In the genomic region with DNA sequence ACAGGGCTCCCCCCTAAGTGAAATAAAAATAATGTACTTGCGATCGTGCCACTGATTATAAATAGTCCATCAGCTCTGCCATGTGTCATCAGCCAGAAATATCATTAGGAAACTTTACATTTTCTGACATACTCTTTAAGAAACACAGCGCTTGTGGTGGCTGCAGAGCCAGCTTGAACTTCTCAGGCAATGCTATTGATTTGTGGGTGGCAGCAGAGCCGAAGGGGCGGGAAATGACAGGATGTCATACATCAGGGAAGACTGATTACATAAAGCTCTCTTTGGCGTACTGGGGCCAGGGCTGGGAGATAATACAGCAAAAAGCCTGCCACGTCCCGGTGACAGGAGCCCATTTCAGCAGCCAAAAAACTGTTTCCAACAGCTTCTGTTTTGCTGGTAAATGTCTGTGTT, we compare ENCODE assay signal across 11 mouse cellular contexts.
DNase-seq lines count a peak whose midpoint lies in the region; ATAC-seq and TF ChIP-seq lines count a peak whose summit lies in the region.
"Had no signal": no experiment of that assay in that cellular context is flagged by ENCODE, and none has a peak within 500 bp of the region (broad histone marks: within the 10 kb centered on the region; RNA-seq: fewer than 3 reads in every experiment).

No protein-coding gene starts in this region.

- H3K9me3 ChIP-seq in intestine, embryonic 16.5 days (ENCODE audit: control insufficient read depth, low read length): no peaks in the 10 kb centered on the region
- no peaks in the 10 kb centered on the region for H3K9me3 ChIP-seq in intestine, postnatal 0 days (ENCODE audit: control insufficient read depth)
- no peaks in the 10 kb centered on the region for H3K9me3 ChIP-seq in liver, embryonic 16.5 days (replicated peaks; ENCODE audit: control insufficient read depth, low read length)
- H3K9me3 ChIP-seq: heart, embryonic 15.5 days had no signal

- H3K4me2 ChIP-seq in intestine, embryonic 16.5 days (ENCODE audit: low read depth, low read length): no peak overlapping the region
- no peak overlapping the region for H3K4me2 ChIP-seq in intestine, postnatal 0 days (replicated peaks; ENCODE audit: low read depth)
- H3K4me2 ChIP-seq in liver, embryonic 16.5 days (ENCODE audit: low read depth, low read length): peak overlapping the region; percentile 21
- H3K4me2 ChIP-seq: heart, embryonic 15.5 days had no signal

- H3K36me3 ChIP-seq in intestine, embryonic 16.5 days (ENCODE audit: control insufficient read depth, insufficient read depth, low read length): no peaks in the 10 kb centered on the region
- H3K36me3 ChIP-seq in intestine, postnatal 0 days (ENCODE audit: control insufficient read depth, insufficient read depth): no peaks in the 10 kb centered on the region
- H3K36me3 ChIP-seq in liver, embryonic 16.5 days (ENCODE audit: control insufficient read depth, insufficient read depth): no peaks in the 10 kb centered on the region
- H3K36me3 ChIP-seq: heart, embryonic 15.5 days had no signal

- no peak overlapping the region for H3K9ac ChIP-seq in intestine, embryonic 16.5 days (ENCODE audit: low read depth, low read length)
- no peak overlapping the region for H3K9ac ChIP-seq in intestine, postnatal 0 days (ENCODE audit: low read depth, low read length)
- peak overlapping the region; percentile 4; the same call in 1 of the 2 replicates for H3K9ac ChIP-seq in liver, embryonic 16.5 days (ENCODE audit: low read depth, low read length)
- H3K9ac ChIP-seq: heart, embryonic 15.5 days had no signal

- H3K27ac ChIP-seq in intestine, embryonic 16.5 days (ENCODE audit: low read length): no peak overlapping the region
- H3K27ac ChIP-seq in intestine, postnatal 0 days (ENCODE audit: low read depth, low read length): no peak overlapping the region
- H3K27ac ChIP-seq in layer of hippocampus, adult 2 months: peak overlapping the region; percentile 39; the same call in 1 of the 2 replicates
- H3K27ac ChIP-seq in liver, embryonic 16.5 days (ENCODE audit: low read length): peak overlapping the region; percentile 8
- H3K27ac ChIP-seq: heart, embryonic 15.5 days had no signal

- no peak for TF ChIP-seq CTCF in intestine, postnatal 0 days (IDR thresholded peaks at IDR 0.05; ENCODE audit: low read depth)
- TF ChIP-seq CTCF in layer of hippocampus, adult 2 months (conservative IDR thresholded peaks at IDR 0.05): no peak

- DNase-seq in cerebellum, adult 11-12 months: peak; percentile 20
- DNase-seq in cerebellum, postnatal 4 days (ENCODE audit: low spot score in 2 of 2): no peak
- peak; percentile 48 to 50 for DNase-seq in layer of hippocampus, adult 2 months (ENCODE audit: low spot score in 2 of 2)
- no peak for DNase-seq in adrenal gland, postnatal 14 days
- DNase-seq: adrenal gland, adult 2 months; kidney, adult 18-20 months had no signal

- 27% methylated on average over 8 of the region's 8 CpGs for WGBS in intestine, embryonic 16.5 days
- WGBS in intestine, postnatal 0 days: 33% methylated on average over 8 of the region's 8 CpGs
- WGBS in liver, embryonic 16.5 days (ENCODE audit: insufficient replicate concordance): 19% methylated on average over 8 of the region's 8 CpGs

- no peaks in the 10 kb centered on the region for H3K27me3 ChIP-seq in intestine, embryonic 16.5 days (replicated peaks; ENCODE audit: control insufficient read depth, insufficient read depth, low read length)
- no peaks in the 10 kb centered on the region for H3K27me3 ChIP-seq in intestine, postnatal 0 days (replicated peaks; ENCODE audit: control insufficient read depth, insufficient read depth, low read length)
- no peaks in the 10 kb centered on the region for H3K27me3 ChIP-seq in liver, embryonic 16.5 days (ENCODE audit: control insufficient read depth, insufficient read depth, low read depth, low read length)
- H3K27me3 ChIP-seq: heart, embryonic 15.5 days had no signal

- ATAC-seq in intestine, embryonic 16.5 days: 0 out of 2 replicates have a peak, but pooled peaks have one; percentile 16
- ATAC-seq in intestine, postnatal 0 days: no peak
- peak; percentile 79 for ATAC-seq in liver, embryonic 16.5 days (ENCODE audit: low read depth)
- no peak for ATAC-seq in CD4-positive, CD25-positive, alpha-beta regulatory T cell, adult 4 months

- no peak overlapping the region for H3K4me3 ChIP-seq in intestine, embryonic 16.5 days (ENCODE audit: low read length)
- no peak overlapping the region for H3K4me3 ChIP-seq in intestine, postnatal 0 days (ENCODE audit: low read depth, low read length)
- H3K4me3 ChIP-seq in layer of hippocampus, adult 2 months: 0 out of 2 replicates have a peak overlapping the region, but pooled peaks have one; percentile 13
- peak overlapping the region; percentile 20 for H3K4me3 ChIP-seq in liver, embryonic 16.5 days (ENCODE audit: low read depth, low read length)
- H3K4me3 ChIP-seq: heart, embryonic 15.5 days had no signal

- H3K4me1 ChIP-seq in intestine, embryonic 16.5 days (ENCODE audit: control insufficient read depth, insufficient read depth, low read length): no peaks in the 10 kb centered on the region
- no peaks in the 10 kb centered on the region for H3K4me1 ChIP-seq in intestine, postnatal 0 days (replicated peaks; ENCODE audit: control insufficient read depth, insufficient read depth, low read length)
- peaks cover 4% of the 10 kb centered on the region; the same call in 1 of the 2 replicates for H3K4me1 ChIP-seq in liver, embryonic 16.5 days (ENCODE audit: control insufficient read depth, low read depth, low read length)

Comparison
In these comparisons a context has a peak if more than half of its experiments do, and no peak if none do; other contexts are left out.
1. DNase-seq: peak in cerebellum, adult 11-12 months (single experiment) and layer of hippocampus, adult 2 months (2 of 2); none in cerebellum, postnatal 4 days (0 of 2) and adrenal gland, postnatal 14 days (single experiment).
2. ATAC-seq: peak in intestine, embryonic 16.5 days (single experiment) and liver, embryonic 16.5 days (single experiment); none in intestine, postnatal 0 days (single experiment) and CD4-positive, CD25-positive, alpha-beta regulatory T cell, adult 4 months (single experiment).
3. H3K27ac ChIP-seq: peak in layer of hippocampus, adult 2 months (single experiment) and liver, embryonic 16.5 days (single experiment); none in intestine, embryonic 16.5 days (single experiment) and intestine, postnatal 0 days (single experiment).
4. H3K4me3 ChIP-seq: peak in layer of hippocampus, adult 2 months (single experiment) and liver, embryonic 16.5 days (single experiment); none in intestine, embryonic 16.5 days (single experiment) and intestine, postnatal 0 days (single experiment).